Mouse (Mus musculus) small intestine, adult 2 months (tissue): ENCODE results near the gene Lrrc52. TPM values are rescaled to one million over a fixed set of nuclear protein-coding genes. Genes with fewer than 3 reads are reported as not detected.

Experiments used
- H3K27ac ChIP-seq: fragments of 200-500 bp; 2 replicates; pipeline ENCODE4 v1.5.1; 2012; ENCODE audit warnings: low read depth, low read length, control low read depth, inconsistent platforms; ENCODE audit not compliant: insufficient read depth
- H3K27me3 ChIP-seq: fragments of 200-500 bp; 2 replicates; pipeline ENCODE4 v1.6.1; 2012; ENCODE audit warnings: mild to moderate bottlenecking, moderate library complexity, low read length, inconsistent platforms; ENCODE audit not compliant: control insufficient read depth, insufficient read depth
- H3K36me3 ChIP-seq: fragments of 200-500 bp; 2 replicates; pipeline ENCODE4 v1.6.1; 2012; ENCODE audit warnings: mild to moderate bottlenecking, low read length, control low read depth, inconsistent platforms; ENCODE audit not compliant: control insufficient read depth, insufficient read depth
- H3K4me1 ChIP-seq: fragments of 200-500 bp; 2 replicates; pipeline ENCODE4 v1.6.1; 2012; ENCODE audit warnings: low read length, inconsistent platforms, mixed read lengths; ENCODE audit not compliant: control insufficient read depth, insufficient read depth, insufficient read length
- H3K4me3 ChIP-seq: fragments of 200-500 bp; 2 replicates; pipeline ENCODE4 v1.5.1; 2012; ENCODE audit warnings: low read depth, mild to moderate bottlenecking, control low read depth, inconsistent platforms, low read length, moderate library complexity
- CTCF ChIP-seq: fragments of 200-500 bp; IDR thresholded peaks from 2 replicates; pipeline ENCODE4 v1.5.1; 2012; ENCODE audit warnings: low read depth, mild to moderate bottlenecking, control low read depth, inconsistent platforms, low read length, moderate library complexity, mixed read lengths; ENCODE audit not compliant: insufficient replicate concordance, insufficient read length; ENCODE audit errors: extremely low read depth
- POLR2A ChIP-seq: fragments of 200-500 bp; IDR thresholded peaks from 2 replicates; pipeline ENCODE4 v1.6.1; 2012; ENCODE audit warnings: low read depth, mild to moderate bottlenecking, control low read depth, inconsistent platforms, low read length, moderate library complexity
- WGBS: fragments of 180-500 bp; shearing (Covaris S2); methylation state at CpG from one replicate; pipeline ENCODE4 v1.1.7; 2018; 5-methylcytosine and 5-hydroxymethylcytosine counted together
- polyA plus RNA-seq: library from polyadenylated mRNA; depleted of rRNA; stranded (reverse); fragments of >200 nt; gene quantifications from 2 replicates; pipeline ENCODE4 v1.2.3, GENCODE M21; 2012

The Lrrc52 gene
- polyA plus RNA-seq, 1 experiment = not detected

DNA sequence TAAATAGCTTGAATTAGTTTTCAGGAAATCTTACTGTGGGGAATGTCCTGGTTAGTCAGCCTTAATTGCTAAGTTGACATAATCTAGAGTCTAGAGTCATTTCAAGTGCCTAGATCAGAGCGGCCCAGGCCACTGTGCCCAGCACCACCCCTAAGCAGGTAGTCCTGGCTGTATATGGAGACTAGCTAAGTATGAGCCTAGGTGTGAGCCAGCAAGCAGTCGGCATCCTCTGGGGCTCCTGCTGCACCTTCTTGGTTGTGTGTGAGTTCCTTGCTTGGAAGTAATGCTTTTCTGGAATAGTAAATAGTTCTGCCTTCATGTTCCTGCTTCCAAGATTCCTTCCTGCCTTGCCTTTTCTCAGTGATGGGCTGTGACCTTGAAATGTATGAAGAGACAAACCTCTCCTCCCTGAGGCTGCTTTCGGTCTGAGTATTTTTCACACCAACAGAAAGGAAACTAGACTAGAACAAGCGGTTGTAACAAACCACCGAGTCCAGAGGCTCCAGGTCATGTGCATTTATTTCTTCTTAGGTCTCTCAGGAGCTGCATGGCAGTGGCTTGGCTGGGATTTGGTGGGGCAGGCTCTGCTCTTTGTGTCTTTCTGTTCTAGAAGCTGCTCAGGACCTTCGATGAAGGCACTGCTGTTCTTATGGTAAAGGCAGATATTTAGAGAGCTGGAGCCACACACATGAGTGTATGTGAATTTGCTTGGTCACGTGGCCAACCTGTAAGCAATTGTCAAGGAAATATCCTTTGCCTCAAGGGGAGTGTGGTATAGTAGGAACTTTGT, 30.2 kb downstream of the Lrrc52 start:
- Histone ChIP-seq H3K4me3 (no peak overlapping the region), H3K27ac (no peak overlapping the region), H3K27me3 (no peaks in the 10 kb centered on the region), H3K36me3 (no peaks in the 10 kb centered on the region), H3K4me1 (no peaks in the 10 kb centered on the region)
- 81% methylated on average over 7 of the region's 7 CpGs for WGBS
- TF ChIP-seq CTCF (no peak), POLR2A (no peak)

GRCm38 (mm10) chr1:167434931-167435330, 31.6 kb downstream of the Lrrc52 start:
- Histone ChIP-seq H3K4me1 (no peaks in the 10 kb centered on the region), H3K27ac (no peak overlapping the region), H3K27me3 (no peaks in the 10 kb centered on the region; the same call in 1 of the 2 replicates), H3K36me3 (no peaks in the 10 kb centered on the region), H3K4me3 (no peak overlapping the region)
- no peak for TF ChIP-seq CTCF
- no peak for TF ChIP-seq POLR2A
- WGBS = 79% methylated on average over 4 of the region's 4 CpGs

DNA sequence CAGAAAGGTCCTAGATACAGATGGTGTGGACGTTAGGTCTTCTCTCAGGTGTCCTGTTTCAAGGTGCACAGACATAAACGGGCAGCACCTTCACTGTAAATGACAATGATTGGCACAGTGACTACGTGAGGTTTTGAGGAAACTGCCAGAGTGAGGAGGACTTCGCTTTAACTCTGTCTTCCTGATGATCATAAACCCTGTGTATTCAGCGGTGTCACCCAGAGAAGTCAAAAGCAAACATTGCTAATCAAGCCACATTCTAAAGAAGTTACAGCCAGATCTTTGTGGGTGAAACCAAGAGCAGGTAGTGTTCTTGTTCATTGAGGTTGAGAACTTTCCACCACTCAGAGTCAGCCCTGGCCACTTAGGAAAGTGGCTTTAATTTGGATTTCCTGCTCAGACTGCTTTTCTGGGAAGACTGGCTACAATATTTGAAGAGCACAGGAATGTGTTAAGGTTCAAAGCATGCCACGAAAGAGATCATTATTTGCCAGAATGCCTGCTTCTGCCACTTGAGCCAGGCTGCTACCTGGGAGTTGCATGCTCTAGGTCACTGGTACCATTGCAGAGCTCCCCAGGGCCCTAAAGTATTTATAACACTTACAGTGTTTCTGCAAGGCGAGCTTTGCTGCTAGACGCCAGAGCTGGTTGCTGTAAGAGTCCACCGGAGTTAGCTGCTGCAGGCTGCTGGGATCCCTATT, 35.5 kb downstream of the Lrrc52 start:
- 39% methylated on average over 9 of the region's 9 CpGs for WGBS
- H3K36me3 ChIP-seq = no peaks in the 10 kb centered on the region
- no peak overlapping the region for H3K4me3 ChIP-seq
- no peaks in the 10 kb centered on the region; the same call in 1 of the 2 replicates for H3K27me3 ChIP-seq
- H3K4me1 ChIP-seq = no peaks in the 10 kb centered on the region
- H3K27ac ChIP-seq = no peak overlapping the region
- TF ChIP-seq CTCF = no peak
- TF ChIP-seq POLR2A = no peak

- H3K27me3 ChIP-seq = no peaks in the 10 kb centered on the region; the same call in 1 of the 2 replicates
- TF ChIP-seq CTCF (no peak), POLR2A (no peak)
- 74% methylated on average over 7 of the region's 7 CpGs for WGBS
- H3K27ac ChIP-seq = no peak overlapping the region
- H3K36me3 ChIP-seq = no peaks in the 10 kb centered on the region
- H3K4me1 ChIP-seq = no peaks in the 10 kb centered on the region
- H3K4me3 ChIP-seq = no peak overlapping the region
Observed at GRCm38 (mm10) chr1:167426681-167427080, 39.9 kb downstream of the Lrrc52 start.

GRCm38 (mm10) chr1:167425572-167425971, 41.0 kb downstream of the Lrrc52 start:
- Histone ChIP-seq H3K4me1 (no peaks in the 10 kb centered on the region), H3K4me3 (no peak overlapping the region), H3K36me3 (no peaks in the 10 kb centered on the region), H3K27ac (no peak overlapping the region), H3K27me3 (no peaks in the 10 kb centered on the region; the same call in 1 of the 2 replicates)
- TF ChIP-seq POLR2A = no peak
- TF ChIP-seq CTCF = no peak
- WGBS = 78% methylated on average over 5 of the region's 5 CpGs

- no peak for TF ChIP-seq POLR2A
- TF ChIP-seq CTCF = no peak
- Histone ChIP-seq H3K36me3 (no peaks in the 10 kb centered on the region), H3K27me3 (no peaks in the 10 kb centered on the region), H3K4me1 (no peaks in the 10 kb centered on the region), H3K4me3 (no peak overlapping the region), H3K27ac (no peak overlapping the region)
- 75% methylated on average over 11 of the region's 11 CpGs for WGBS
Observed at GRCm38 (mm10) chr1:167422501-167423240, 43.9 kb downstream of the Lrrc52 start.
